In genomic region chr6:48741711-48742206, GRCm38 (mm10) we compare ENCODE assay signal across 12 mouse cellular contexts. TPM values are rescaled to one million over a fixed set of nuclear protein-coding genes. Genes with fewer than 3 reads are reported as not detected.
DNase-seq lines count a peak whose midpoint lies in the region; ATAC-seq lines count a peak whose summit lies in the region.
"Had no signal": no experiment of that assay in that cellular context is flagged by ENCODE, and none has a peak within 500 bp of the region (broad histone marks: within the 10 kb centered on the region; RNA-seq: fewer than 3 reads in every experiment).

No protein-coding gene starts in this region.

- peak overlapping the region; percentile 20; the same call in 1 of the 2 replicates for H3K27ac ChIP-seq in heart, embryonic 16.5 days (ENCODE audit: low read length)
- no peak overlapping the region for H3K27ac ChIP-seq in forebrain, embryonic 16.5 days (ENCODE audit: low read length)
- H3K27ac ChIP-seq in kidney, embryonic 14.5 days (ENCODE audit: low read depth, low read length): no peak overlapping the region; the same call in 1 of the 2 replicates
- no peak overlapping the region for H3K27ac ChIP-seq in midbrain, embryonic 16.5 days (ENCODE audit: low read length)

- H3K36me3 ChIP-seq in heart, embryonic 16.5 days (ENCODE audit: control insufficient read depth, insufficient read depth): no peaks in the 10 kb centered on the region
- H3K36me3 ChIP-seq in forebrain, embryonic 16.5 days (ENCODE audit: control insufficient read depth, insufficient read depth): no peaks in the 10 kb centered on the region
- no peaks in the 10 kb centered on the region for H3K36me3 ChIP-seq in kidney, embryonic 14.5 days (ENCODE audit: control insufficient read depth, insufficient read depth, low read length)
- H3K36me3 ChIP-seq in midbrain, embryonic 16.5 days (ENCODE audit: control insufficient read depth, insufficient read depth, low read length): no peaks in the 10 kb centered on the region

- H3K4me2 ChIP-seq in heart, embryonic 16.5 days (ENCODE audit: low read depth, low read length): 0 out of 2 replicates have a peak overlapping the region, but pooled peaks have one; percentile 21
- H3K4me2 ChIP-seq in forebrain, embryonic 16.5 days (ENCODE audit: low read length): peak overlapping the region; percentile 20
- peak overlapping the region; percentile 75; the same call in 1 of the 2 replicates for H3K4me2 ChIP-seq in kidney, embryonic 14.5 days (replicated peaks; ENCODE audit: low read depth, low read length)
- peak overlapping the region; percentile 83 for H3K4me2 ChIP-seq in midbrain, embryonic 16.5 days (ENCODE audit: low read length)

- H3K27me3 ChIP-seq in heart, embryonic 16.5 days (ENCODE audit: control insufficient read depth, insufficient read depth, low read length): peaks cover 23% of the 10 kb centered on the region
- H3K27me3 ChIP-seq in forebrain, embryonic 16.5 days (replicated peaks; ENCODE audit: control insufficient read depth, insufficient read depth, low read length): peaks cover 19% of the 10 kb centered on the region
- peaks cover 14% of the 10 kb centered on the region for H3K27me3 ChIP-seq in kidney, embryonic 14.5 days (ENCODE audit: control insufficient read depth, insufficient read depth, low read length)
- peaks cover 10% of the 10 kb centered on the region for H3K27me3 ChIP-seq in midbrain, embryonic 16.5 days (ENCODE audit: control insufficient read depth, insufficient read depth, low read depth, low read length)

- H3K4me1 ChIP-seq in heart, embryonic 16.5 days (ENCODE audit: control insufficient read depth, insufficient read depth, low read length): peaks cover 10% of the 10 kb centered on the region
- H3K4me1 ChIP-seq in forebrain, embryonic 16.5 days (replicated peaks; ENCODE audit: control insufficient read depth, insufficient read depth, low read length): 0 out of 2 replicates have a peak, but pooled peaks cover 4% of the 10 kb centered on the region
- H3K4me1 ChIP-seq in kidney, embryonic 14.5 days (ENCODE audit: control insufficient read depth, insufficient read depth, low read length): peaks cover 5% of the 10 kb centered on the region; the same call in 1 of the 2 replicates
- H3K4me1 ChIP-seq in midbrain, embryonic 16.5 days (ENCODE audit: control insufficient read depth, insufficient read depth, low read length): 0 out of 2 replicates have a peak, but pooled peaks cover 4% of the 10 kb centered on the region

- no peak for DNase-seq in heart, postnatal 25 days (ENCODE audit: low spot score)
- no peak for DNase-seq in left cerebral cortex, postnatal 4 days
- no peak for DNase-seq in left cerebral cortex, adult 8-10 months (ENCODE audit: low spot score in 2 of 2)
- DNase-seq: cerebellum, adult 11 months; lung, adult 2 months had no signal

- H3K9ac ChIP-seq in heart, embryonic 16.5 days (ENCODE audit: low read length): no peak overlapping the region
- H3K9ac ChIP-seq in forebrain, embryonic 16.5 days (replicated peaks; ENCODE audit: low read depth, low read length): no peak overlapping the region
- H3K9ac ChIP-seq in kidney, embryonic 14.5 days (ENCODE audit: low read depth, low read length): no peak overlapping the region
- no peak overlapping the region for H3K9ac ChIP-seq in midbrain, embryonic 16.5 days (ENCODE audit: low read depth, low read length)

- no peaks in the 10 kb centered on the region for H3K9me3 ChIP-seq in heart, embryonic 16.5 days (replicated peaks; ENCODE audit: control insufficient read depth, low read length)
- no peaks in the 10 kb centered on the region for H3K9me3 ChIP-seq in forebrain, embryonic 16.5 days (ENCODE audit: control insufficient read depth, low read length)
- H3K9me3 ChIP-seq in kidney, embryonic 14.5 days (ENCODE audit: control insufficient read depth, low read length): no peaks in the 10 kb centered on the region
- no peaks in the 10 kb centered on the region for H3K9me3 ChIP-seq in midbrain, embryonic 16.5 days (replicated peaks; ENCODE audit: control insufficient read depth, low read length, poor library complexity, severe bottlenecking)

- WGBS in heart, embryonic 16.5 days: 30% methylated on average over 9 of the region's 9 CpGs
- 47% methylated on average over 9 of the region's 9 CpGs for WGBS in forebrain, embryonic 16.5 days
- WGBS in kidney, embryonic 14.5 days: 14% methylated on average over 9 of the region's 9 CpGs
- 36% methylated on average over 9 of the region's 9 CpGs for WGBS in midbrain, embryonic 16.5 days

- H3K4me3 ChIP-seq in heart, embryonic 16.5 days (ENCODE audit: low read length): no peak overlapping the region
- no peak overlapping the region for H3K4me3 ChIP-seq in forebrain, embryonic 16.5 days (replicated peaks; ENCODE audit: low read length)
- H3K4me3 ChIP-seq in kidney, embryonic 14.5 days (ENCODE audit: low read length): no peak overlapping the region
- H3K4me3 ChIP-seq in midbrain, embryonic 16.5 days (ENCODE audit: low read depth, low read length): peak overlapping the region; percentile 58; the same call in 1 of the 2 replicates

- intact Hi-C loops in heart, postnatal 25 days (cut with DNase I): loop anchor here (5.0 kb wide), 1 partner anchor 39 kb away; no protein-coding TSS in a partner anchor
- intact Hi-C loops in left cerebral cortex, postnatal 4 days (cut with DNase I): no loop called here

- no peak for ATAC-seq in heart, embryonic 16.5 days (replicated peaks; ENCODE audit: extremely low read depth, insufficient read depth, low FRiP score)
- ATAC-seq in forebrain, embryonic 16.5 days: 0 out of 2 replicates have a peak, but pooled peaks have one; percentile 49
- peak; percentile 53; the same call in 1 of the 2 replicates for ATAC-seq in kidney, embryonic 14.5 days (ENCODE audit: low FRiP score, low TSS enrichment)
- ATAC-seq in midbrain, embryonic 16.5 days: peak; percentile 66
- no peak for ATAC-seq in cerebellum, adult (ENCODE audit: insufficient number of reproducible peaks, low FRiP score, low TSS enrichment)

RNA-seq across cellular contexts. Expression of gene Gimap1, which starts 2.9 kb away (rescaled TPM):
- polyA plus RNA-seq in heart, embryonic 16.5 days (2015; fragmentation: Nextera tagmentation; extraction: Ambion mirVana): 30.4 and 35.0 TPM in 2 replicates
- total RNA-seq in heart, postnatal 25 days (2021): 1 to 10 TPM; 8.5 to 9.8 TPM
- polyA plus RNA-seq in forebrain, embryonic 16.5 days (2015; fragmentation: Nextera tagmentation; extraction: Ambion mirVana): 4.0 and 5.5 TPM in 2 replicates
- 21.1 and 27.9 TPM in 2 replicates for polyA plus RNA-seq in kidney, embryonic 14.5 days (2014; fragmentation: Nextera tagmentation; extraction: Ambion mirVana)
- 5.2 and 5.4 TPM in 2 replicates for polyA plus RNA-seq in midbrain, embryonic 16.5 days (2015; fragmentation: Nextera tagmentation; extraction: Ambion mirVana)
- total RNA-seq in left cerebral cortex, postnatal 4 days (2021): 1 to 10 TPM; 2.7 to 3.5 TPM
- total RNA-seq in left cerebral cortex, adult 8-10 months (2022): 1 to 10 TPM; 1.6 to 2.8 (median 1.8) TPM
- total RNA-seq: MEL had no signal

RNA-seq across cellular contexts. Expression of gene Gimap5, which starts 4.2 kb away (rescaled TPM):
- 8.3 and 9.8 TPM in 2 replicates for polyA plus RNA-seq in heart, embryonic 16.5 days (2015; fragmentation: Nextera tagmentation; extraction: Ambion mirVana)
- total RNA-seq in heart, postnatal 25 days (2021): 1 to 10 TPM; 6.1 to 6.8 TPM
- 0.77 and 1.4 TPM in 2 replicates for polyA plus RNA-seq in forebrain, embryonic 16.5 days (2015; fragmentation: Nextera tagmentation; extraction: Ambion mirVana)
- polyA plus RNA-seq in kidney, embryonic 14.5 days (2014; fragmentation: Nextera tagmentation; extraction: Ambion mirVana): 12.7 and 13.6 TPM in 2 replicates
- polyA plus RNA-seq in midbrain, embryonic 16.5 days (2015; fragmentation: Nextera tagmentation; extraction: Ambion mirVana): 1.3 and 1.5 TPM in 2 replicates
- 1 to 10 TPM; 1.4 to 1.5 TPM for total RNA-seq in left cerebral cortex, postnatal 4 days (2021)
- 1 to 10 TPM in 1 of 4 experiments, under 1 TPM in 3; 0.32 to 1.2 (median 0.89) TPM for total RNA-seq in left cerebral cortex, adult 8-10 months (2022)
- total RNA-seq: MEL had no signal

RNA-seq across cellular contexts. Expression of gene Gimap7, which starts 23.3 kb away (rescaled TPM):
- 0.43 TPM in 1 of 2 replicates, not detected in the other for polyA plus RNA-seq in heart, embryonic 16.5 days (2015; fragmentation: Nextera tagmentation; extraction: Ambion mirVana)
- total RNA-seq in heart, postnatal 25 days (2021): under 1 TPM in 1 of 2 experiments, not detected in 1; 0.39 TPM
- not detected in 2 replicates for polyA plus RNA-seq in forebrain, embryonic 16.5 days (2015; fragmentation: Nextera tagmentation; extraction: Ambion mirVana)
- not detected in 2 replicates for polyA plus RNA-seq in kidney, embryonic 14.5 days (2014; fragmentation: Nextera tagmentation; extraction: Ambion mirVana)
- not detected in 2 replicates for polyA plus RNA-seq in midbrain, embryonic 16.5 days (2015; fragmentation: Nextera tagmentation; extraction: Ambion mirVana)
- total RNA-seq in left cerebral cortex, postnatal 4 days (2021): not detected
- not detected for total RNA-seq in left cerebral cortex, adult 8-10 months (2022)
- total RNA-seq: MEL had no signal
- polyA plus RNA-seq: frontal cortex, adult 2 months had no signal

RNA-seq across cellular contexts. Expression of gene Gm28053, which starts 23.4 kb away (rescaled TPM):
- 2.3 and 5.2 TPM in 2 replicates for polyA plus RNA-seq in heart, embryonic 16.5 days (2015; fragmentation: Nextera tagmentation; extraction: Ambion mirVana)
- 1 to 10 TPM; 1.8 to 5.3 TPM for total RNA-seq in heart, postnatal 25 days (2021)
- 1.1 TPM in 1 of 2 replicates, not detected in the other for polyA plus RNA-seq in forebrain, embryonic 16.5 days (2015; fragmentation: Nextera tagmentation; extraction: Ambion mirVana)
- 3.2 and 4.8 TPM in 2 replicates for polyA plus RNA-seq in kidney, embryonic 14.5 days (2014; fragmentation: Nextera tagmentation; extraction: Ambion mirVana)
- polyA plus RNA-seq in midbrain, embryonic 16.5 days (2015; fragmentation: Nextera tagmentation; extraction: Ambion mirVana): 0.62 and 1.2 TPM in 2 replicates
- not detected for total RNA-seq in left cerebral cortex, postnatal 4 days (2021)
- total RNA-seq in left cerebral cortex, adult 8-10 months (2022): 1 to 10 TPM in 1 of 4 experiments, not detected in 3; 2.3 TPM
- total RNA-seq: MEL had no signal

RNA-seq across cellular contexts. Expression of gene Gimap3, which starts 28.9 kb away (rescaled TPM):
- 0.14 and 0.25 TPM in 2 replicates for polyA plus RNA-seq in heart, embryonic 16.5 days (2015; fragmentation: Nextera tagmentation; extraction: Ambion mirVana)
- total RNA-seq in heart, postnatal 25 days (2021): under 1 TPM; 0.50 to 0.88 TPM
- polyA plus RNA-seq in forebrain, embryonic 16.5 days (2015; fragmentation: Nextera tagmentation; extraction: Ambion mirVana): not detected in 2 replicates
- polyA plus RNA-seq in kidney, embryonic 14.5 days (2014; fragmentation: Nextera tagmentation; extraction: Ambion mirVana): not detected in 2 replicates
- not detected in 2 replicates for polyA plus RNA-seq in midbrain, embryonic 16.5 days (2015; fragmentation: Nextera tagmentation; extraction: Ambion mirVana)
- not detected for total RNA-seq in left cerebral cortex, postnatal 4 days (2021)
- total RNA-seq in left cerebral cortex, adult 8-10 months (2022): not detected
- total RNA-seq: MEL had no signal

Comparison
In these comparisons a context has a peak if more than half of its experiments do, and no peak if none do; other contexts are left out.
1. ATAC-seq: peak in forebrain, embryonic 16.5 days (single experiment), kidney, embryonic 14.5 days (single experiment) and midbrain, embryonic 16.5 days (single experiment); none in heart, embryonic 16.5 days (single experiment) and cerebellum, adult (single experiment).
2. H3K4me2 ChIP-seq: peak in every context shown above with its lines; median percentile 83 in midbrain, embryonic 16.5 days; 75 in kidney, embryonic 14.5 days; 21 in heart, embryonic 16.5 days; 20 in forebrain, embryonic 16.5 days.